Mouse (Mus musculus) cortical plate, adult 2 months (tissue): ENCODE results near the gene Pigf.

Experiments
- CTCF ChIP-seq: fragments of 200-500 bp; IDR thresholded peaks from 2 replicates; pipeline ENCODE4 v1.5.1; 2011; ENCODE audit warnings: mild to moderate bottlenecking, control low read depth, low read length; ENCODE audit not compliant: insufficient read depth; ENCODE audit errors: extremely low read depth
- POLR2A ChIP-seq: fragments of 200-500 bp; IDR thresholded peaks from 2 replicates; pipeline ENCODE4 v1.6.1; 2011; ENCODE audit warnings: mild to moderate bottlenecking, low read length, control low read depth; ENCODE audit not compliant: insufficient read depth; ENCODE audit errors: extremely low read depth

GRCm38 (mm10) chr17:86961301-86961841, 63.8 kb downstream of the Pigf start:
- no peak for TF ChIP-seq CTCF
- no peak for TF ChIP-seq POLR2A
